Mouse (Mus musculus) heart, embryonic 14.5 days (tissue): ENCODE results near the gene Pheta2. TPM values are rescaled to one million over a fixed set of nuclear protein-coding genes. Genes with fewer than 3 reads are reported as not detected.
"Not testable (repeated sequence)": the region's sequence is repeated elsewhere in the genome, so short reads cannot be mapped to it uniquely, and the experiment has no call there.

Source experiments
- ATAC-seq: fragments of 200-750 bp; cut with Nextera tagmentation; 2 replicates; pipeline ENCODE4 v1.8.0; 2017; ENCODE audit warnings: low read depth, moderate TSS enrichment; ENCODE audit not compliant: insufficient number of reproducible peaks, insufficient read depth, low FRiP score
- H3K27ac ChIP-seq, 2 experiments: fragments of 200-500 bp in 1 of 2; fragments of 300-500 bp in 1 of 2; sonication (generic) in 1 of 2; replicated peaks in 1 of 2; 2 replicates each; pipeline ENCODE4 v1.5.1; 2012 to 2014; ENCODE audit warnings: low read depth in 2 of 2, low read length in 2 of 2, control low read depth in 1 of 2, mild to moderate bottlenecking in 1 of 2, mixed read lengths in 1 of 2; ENCODE audit not compliant: control insufficient read depth in 1 of 2, insufficient read depth in 1 of 2
- H3K27me3 ChIP-seq: fragments of 300-500 bp; sonication (generic); 2 replicates; pipeline ENCODE4 v1.6.1; 2014; ENCODE audit warnings: mild to moderate bottlenecking, low read length, control low read depth; ENCODE audit not compliant: control insufficient read depth, insufficient read depth
- H3K36me3 ChIP-seq: fragments of 300-500 bp; sonication (generic); 2 replicates; pipeline ENCODE4 v1.6.1; 2014; ENCODE audit warnings: mild to moderate bottlenecking, control low read depth, low read length, mixed read lengths; ENCODE audit not compliant: control insufficient read depth, insufficient read depth
- H3K4me1 ChIP-seq, 2 experiments: fragments of 200-500 bp in 1 of 2; fragments of 300-500 bp in 1 of 2; sonication (generic) in 1 of 2; 2 replicates each; pipeline ENCODE4 v1.6.1; 2012 to 2014; ENCODE audit warnings: low read length in 2 of 2, control low read depth in 1 of 2, mixed read lengths in 1 of 2; ENCODE audit not compliant: control insufficient read depth in 2 of 2, insufficient read depth in 2 of 2
- H3K4me2 ChIP-seq: fragments of 300-500 bp; sonication (generic); 2 replicates; pipeline ENCODE4 v1.6.1; 2014; ENCODE audit warnings: mild to moderate bottlenecking, low read length
- H3K4me3 ChIP-seq, 2 experiments: fragments of 200-500 bp in 1 of 2; fragments of 300-500 bp in 1 of 2; sonication (generic) in 1 of 2; 2 replicates each; pipeline ENCODE4 v1.5.1; 2012 to 2014; ENCODE audit warnings: low read length in 2 of 2, mild to moderate bottlenecking in 2 of 2, control low read depth in 1 of 2, low read depth in 1 of 2, moderate library complexity in 1 of 2; ENCODE audit not compliant: control insufficient read depth in 1 of 2, insufficient read depth in 1 of 2
- H3K9ac ChIP-seq: fragments of 300-500 bp; sonication (generic); 2 replicates; pipeline ENCODE4 v1.6.1; 2014; ENCODE audit warnings: mild to moderate bottlenecking, low read length
- H3K9me3 ChIP-seq: fragments of 300-500 bp; sonication (generic); 2 replicates; pipeline ENCODE4 v1.6.1; 2016; ENCODE audit warnings: low read length, control low read depth; ENCODE audit not compliant: control insufficient read depth
- WGBS: fragments of 180-500 bp; shearing (Covaris S2); extraction: QIAGEN DNeasy Blood & Tissue Kit; methylation state at CpG from one replicate; pipeline ENCODE4 v1.1.7; 2014; 5-methylcytosine and 5-hydroxymethylcytosine counted together
- polyA plus RNA-seq: library from polyadenylated mRNA; unstranded; fragments of >200 nt; fragmentation: Nextera tagmentation; extraction: Ambion mirVana; gene quantifications from 2 replicates; pipeline ENCODE4 v1.2.1, GENCODE M21; 2014

The Pheta2 gene
- polyA plus RNA-seq, 1 experiment from 2014 or later = 7.3 TPM

DNA sequence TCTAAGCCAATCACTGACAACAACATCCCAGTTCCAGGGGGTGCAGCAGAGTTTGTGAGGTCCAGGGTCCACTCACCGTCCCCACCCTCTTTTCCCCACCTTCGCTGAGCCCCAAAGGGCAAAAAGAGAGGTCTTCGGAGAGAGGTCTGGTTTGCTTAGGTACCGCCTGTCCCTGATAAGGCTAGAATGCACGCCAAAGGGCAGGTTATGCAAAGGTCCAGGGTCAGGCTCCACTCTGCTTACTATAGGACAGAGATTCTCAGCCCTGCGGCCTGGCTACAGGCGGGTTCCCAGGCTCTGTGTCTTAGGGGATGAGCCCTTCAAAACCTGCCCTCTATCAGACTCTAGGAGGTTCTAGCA lies 40.7 kb downstream of the Pheta2 start:
- WGBS = 17% methylated on average over 7 of the region's 7 CpGs
- H3K36me3 ChIP-seq = 0 out of 2 replicates have a peak, but pooled peaks cover 3% of the 10 kb centered on the region
- H3K4me2 ChIP-seq = peak overlapping the region; percentile 80
- no peaks in the 10 kb centered on the region for H3K9me3 ChIP-seq
- H3K9ac ChIP-seq = peak overlapping the region; percentile 76
- no peaks in the 10 kb centered on the region for H3K27me3 ChIP-seq
- peak; percentile 6; the same call in 1 of the 2 replicates for ATAC-seq
- H3K4me1 ChIP-seq = peaks cover 6 to 20% of the 10 kb centered on the region in 2 experiments
- H3K4me3 ChIP-seq = peak overlapping the region; percentile 52 to 56
- peak overlapping the region; percentile 66 to 79 for H3K27ac ChIP-seq

DNA sequence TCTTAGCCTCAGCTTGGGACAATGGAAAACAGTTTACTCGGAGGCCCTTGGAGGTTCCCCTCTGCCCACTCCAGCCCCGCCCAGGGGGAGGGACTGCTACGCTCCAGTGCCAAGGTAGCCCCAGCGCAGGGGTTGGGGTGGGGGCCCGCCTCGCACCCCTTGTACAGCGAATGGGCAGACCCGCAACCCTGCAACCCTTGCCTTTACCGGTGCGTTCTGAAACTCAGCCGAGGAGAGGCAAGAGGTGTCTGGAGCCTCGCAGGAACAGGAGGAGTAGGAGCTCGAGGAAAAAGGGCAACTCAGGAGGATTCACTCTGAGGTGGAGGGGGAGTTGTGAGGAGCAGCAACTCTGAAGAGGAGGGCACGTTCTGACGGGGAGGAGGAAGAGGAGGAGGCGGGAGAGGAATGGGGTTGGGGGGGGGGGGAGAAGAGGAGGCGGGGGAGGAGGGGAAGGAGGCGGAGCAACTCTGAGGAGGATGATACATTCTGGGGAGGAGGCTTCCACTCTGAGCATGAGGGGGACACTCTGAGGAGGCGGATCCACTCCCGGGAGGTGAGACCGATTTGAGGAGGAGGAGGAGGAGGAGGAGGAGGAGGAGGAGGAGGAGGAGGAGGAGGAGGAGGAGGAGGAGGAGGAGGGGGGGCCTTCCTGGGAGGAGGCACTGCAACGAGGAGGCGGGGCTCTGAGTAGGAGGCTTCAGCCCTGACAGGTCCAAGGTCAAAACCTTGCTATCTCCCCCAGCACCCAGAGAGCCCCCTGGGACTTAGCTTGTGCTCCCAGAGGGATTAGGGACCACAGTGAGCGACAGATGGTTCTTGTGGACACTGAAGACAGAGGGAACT lies 41.4 kb downstream of the Pheta2 start, which contains the start of gene Cyp2d22:
Gene Cyp2d22 (minus strand): TSS at position 390 of the 843 bp plus-strand sequence.
- H3K27me3 ChIP-seq = no peaks in the 10 kb centered on the region
- peak within 1 kb of the TSS; percentile 76 for H3K9ac ChIP-seq
- H3K4me3 ChIP-seq = peak within 1 kb of the TSS; percentile 52 to 56
- WGBS = 3% methylated on average over 17 of the region's 24 CpGs
- no peaks in the 10 kb centered on the region for H3K36me3 ChIP-seq
- H3K4me2 ChIP-seq = peak within 1 kb of the TSS; percentile 80
- peak; percentile 69 for ATAC-seq
- peaks cover 6 to 20% of the 10 kb centered on the region in 2 experiments for H3K4me1 ChIP-seq
- no peaks in the 10 kb centered on the region for H3K9me3 ChIP-seq
- H3K27ac ChIP-seq = peak within 1 kb of the TSS; percentile 66 to 79

DNA sequence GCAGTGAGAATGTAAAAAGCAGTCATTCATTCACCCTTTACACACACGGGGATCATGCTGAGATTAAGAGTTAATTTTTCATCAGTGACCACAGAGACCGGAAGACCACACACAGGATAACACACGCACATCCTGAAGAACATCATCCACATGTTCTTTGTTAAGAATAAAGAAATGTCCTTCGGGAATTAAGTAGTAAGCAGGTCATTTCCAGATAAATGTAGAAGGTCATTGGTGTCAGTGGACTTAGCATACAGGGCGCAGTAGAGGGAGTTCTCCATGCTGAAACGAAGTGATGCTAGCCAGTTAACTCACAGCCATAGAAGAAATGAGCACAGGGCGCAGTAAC lies 41.9 kb downstream of the Pheta2 start:
- H3K36me3 ChIP-seq = no peaks in the 10 kb centered on the region
- peaks cover 6 to 20% of the 10 kb centered on the region in 2 experiments for H3K4me1 ChIP-seq
- no peak for ATAC-seq
- WGBS = 32% methylated on average over 7 of the region's 7 CpGs
- peak overlapping the region; percentile 80 for H3K4me2 ChIP-seq
- H3K9me3 ChIP-seq = no peaks in the 10 kb centered on the region
- no peaks in the 10 kb centered on the region for H3K27me3 ChIP-seq
- peak overlapping the region; percentile 52 to 56 for H3K4me3 ChIP-seq
- H3K9ac ChIP-seq = peak overlapping the region; percentile 65
- H3K27ac ChIP-seq = peak overlapping the region; percentile 39 to 63; a peak in 3 of 4 replicates

DNA sequence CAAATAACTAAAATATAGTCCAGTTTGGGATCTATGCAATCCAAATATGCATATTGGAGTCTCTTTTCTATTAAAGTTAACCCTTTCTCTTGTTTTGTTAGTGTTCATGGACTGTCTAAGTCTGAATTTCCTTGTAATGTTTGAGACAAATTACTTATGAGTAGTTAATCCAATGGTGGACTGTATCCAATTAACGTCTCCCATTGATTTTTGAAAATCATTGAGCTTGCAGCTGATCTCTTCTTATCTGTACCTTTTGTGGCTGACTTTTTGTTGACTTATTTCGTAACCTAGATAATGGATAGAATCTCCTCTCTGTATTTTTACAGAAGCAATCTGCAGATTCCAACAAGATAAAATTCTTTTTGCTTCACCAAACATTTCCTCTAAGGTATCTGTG lies 43.7 kb downstream of the Pheta2 start:
- H3K4me3 ChIP-seq = no peak overlapping the region
- H3K4me2 ChIP-seq = no peak overlapping the region
- peaks cover 4 to 11% of the 10 kb centered on the region in 2 experiments; a peak in 3 of 4 replicates for H3K4me1 ChIP-seq
- no peaks in the 10 kb centered on the region for H3K27me3 ChIP-seq
- no peak for ATAC-seq
- H3K9me3 ChIP-seq = no peaks in the 10 kb centered on the region
- WGBS = 82% methylated on average over 2 of the region's 2 CpGs
- H3K36me3 ChIP-seq = no peaks in the 10 kb centered on the region
- no peak overlapping the region for H3K27ac ChIP-seq
- no peak overlapping the region for H3K9ac ChIP-seq

DNA sequence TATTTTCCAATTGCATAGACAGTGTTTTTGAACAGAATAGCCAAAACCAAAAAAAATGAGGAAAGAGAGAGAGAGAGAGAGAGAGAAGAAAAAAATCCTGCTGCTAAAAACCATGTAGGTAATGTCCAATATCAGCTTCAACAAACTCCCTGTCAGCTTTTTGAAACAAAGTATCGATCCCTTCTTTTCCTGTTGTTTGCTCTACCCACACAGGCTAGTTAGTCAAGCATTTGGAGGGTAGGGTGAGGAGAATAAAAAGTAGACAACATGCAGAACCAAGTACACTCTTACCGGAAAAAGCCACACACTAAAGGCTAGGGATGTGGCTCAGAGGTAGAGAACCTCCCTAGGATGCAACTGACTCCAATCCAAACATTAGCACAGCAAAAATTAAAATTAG lies 47.0 kb downstream of the Pheta2 start:
- Histone ChIP-seq H3K9ac (no peak overlapping the region), H3K36me3 (no peaks in the 10 kb centered on the region), H3K9me3 (no peaks in the 10 kb centered on the region), H3K27me3 (no peaks in the 10 kb centered on the region), H3K27ac (no peak overlapping the region), H3K4me3 (no peak overlapping the region), H3K4me1 (peaks cover 0 to 2% of the 10 kb centered on the region in 2 experiments; a peak in 2 of 4 replicates), H3K4me2 (no peak overlapping the region)
- 86% methylated on average over 2 of the region's 2 CpGs for WGBS
- no peak for ATAC-seq

DNA sequence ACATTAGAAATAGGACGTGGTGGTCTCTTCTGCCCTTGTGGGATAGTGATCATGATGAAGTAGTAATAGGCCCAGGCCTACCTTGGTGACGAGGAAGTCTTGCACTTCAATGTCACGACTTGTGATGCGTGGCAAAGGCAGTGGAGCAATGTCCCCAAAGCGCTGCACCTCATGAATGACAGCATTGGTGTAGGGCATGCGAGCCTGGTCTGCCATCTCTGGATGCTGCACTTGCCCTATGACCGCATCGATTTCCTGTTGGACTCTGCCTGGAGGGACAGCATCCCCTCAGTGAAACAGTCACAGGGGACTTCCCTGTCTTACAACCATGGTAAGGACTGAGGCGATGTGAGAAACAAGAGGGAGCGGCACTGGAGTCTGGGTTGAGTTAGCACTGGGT lies 51.2 kb downstream of the Pheta2 start:
- not testable (repeated sequence) for H3K27ac ChIP-seq, H3K4me3 ChIP-seq, H3K9me3 ChIP-seq, H3K4me1 ChIP-seq, H3K4me2 ChIP-seq, H3K9ac ChIP-seq, ATAC-seq, H3K36me3 ChIP-seq, H3K27me3 ChIP-seq
- WGBS = 86% methylated on average over 10 of the region's 10 CpGs

DNA sequence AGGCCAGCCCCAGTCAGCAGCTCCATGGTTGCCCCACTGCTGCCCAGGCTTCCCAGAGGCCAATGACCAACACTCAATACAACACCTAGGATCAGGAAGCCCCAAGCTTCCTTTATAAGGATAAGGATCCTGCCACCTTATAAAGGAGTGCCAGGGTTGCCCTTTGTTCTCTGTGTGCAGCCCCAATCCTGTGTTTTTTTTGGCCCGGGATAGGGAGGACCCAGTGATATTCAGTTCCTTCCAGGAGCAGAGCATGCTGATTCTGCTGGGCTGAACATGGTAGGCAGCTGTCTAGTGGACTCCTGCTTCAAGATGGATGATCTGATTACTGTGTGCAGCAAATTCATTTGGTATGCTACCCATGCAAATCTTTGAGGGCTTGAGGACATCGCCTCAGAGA lies 55.2 kb downstream of the Pheta2 start, which contains the start of gene Cyp2d11:
Gene Cyp2d11 (minus strand): TSS at position 101 of the 400 bp plus-strand sequence.
- H3K27me3 ChIP-seq, H3K4me2 ChIP-seq, H3K4me3 ChIP-seq, H3K9me3 ChIP-seq, H3K36me3 ChIP-seq, H3K27ac ChIP-seq, H3K9ac ChIP-seq, H3K4me1 ChIP-seq, ATAC-seq: not testable (repeated sequence)
- 71% methylated on average over 2 of the region's 2 CpGs for WGBS
